In the genomic region with DNA sequence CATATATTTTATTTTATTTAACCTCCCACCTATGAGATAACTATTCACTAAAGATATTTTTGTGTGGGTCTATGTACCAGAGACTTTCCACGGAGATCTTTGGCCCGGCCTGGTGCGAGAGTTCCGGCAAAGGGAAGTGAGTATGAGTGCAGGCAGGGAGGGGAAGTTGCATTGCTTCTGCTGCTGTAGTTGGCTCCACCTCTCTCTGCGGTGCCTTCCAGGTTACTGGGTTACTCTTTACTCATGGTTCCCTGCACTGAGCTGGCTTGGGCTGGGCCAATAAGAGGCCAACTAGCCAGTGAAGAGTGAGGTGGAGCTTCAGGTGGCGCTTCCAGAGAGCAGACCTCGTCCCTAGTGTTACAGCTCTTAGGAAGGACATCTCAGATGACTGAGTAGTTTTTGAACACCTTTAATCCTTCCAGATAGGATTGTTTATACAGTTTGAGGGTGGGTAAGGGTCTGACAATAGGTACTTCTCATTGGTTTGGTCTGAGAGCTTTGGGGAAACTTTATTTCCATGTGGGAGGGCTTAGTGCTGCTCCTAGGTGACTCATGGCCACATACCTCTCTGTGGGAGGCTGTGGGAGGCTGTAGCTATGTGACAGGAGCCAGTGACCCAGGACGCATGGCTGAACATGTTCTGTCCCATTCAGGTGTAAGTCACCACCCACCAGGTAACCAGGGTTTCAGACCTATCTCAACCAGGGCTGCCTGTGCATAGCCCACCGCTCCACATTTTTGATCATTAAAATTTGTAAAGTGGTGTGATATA, we compare ENCODE assay signal across 23 mouse cellular contexts. TPM values are rescaled to one million over a fixed set of nuclear protein-coding genes. Genes with fewer than 3 reads are reported as not detected.
DNase-seq lines count a peak whose midpoint lies in the region; ATAC-seq and TF ChIP-seq lines count a peak whose summit lies in the region.
"Had no signal": no experiment of that assay in that cellular context is flagged by ENCODE, and none has a peak within 500 bp of the region (broad histone marks: within the 10 kb centered on the region; RNA-seq: fewer than 3 reads in every experiment).

No protein-coding gene starts in this region.

- no peaks in the 10 kb centered on the region for H3K36me3 ChIP-seq in liver, postnatal 0 days (replicated peaks; ENCODE audit: insufficient read depth, low read length)
- no peaks in the 10 kb centered on the region for H3K36me3 ChIP-seq in liver, embryonic 11.5 days (ENCODE audit: control insufficient read depth, insufficient read depth, low read length)
- no peaks in the 10 kb centered on the region for H3K36me3 ChIP-seq in intestine, embryonic 16.5 days (ENCODE audit: control insufficient read depth, insufficient read depth, low read length)
- H3K36me3 ChIP-seq in stomach, embryonic 15.5 days, result no peaks in the 10 kb centered on the region
- H3K36me3 ChIP-seq in forebrain, embryonic 12.5 days (replicated peaks), result no peaks in the 10 kb centered on the region
- H3K36me3 ChIP-seq: forebrain, embryonic 10.5 days; heart, embryonic 12.5 days had no signal

- no peaks in the 10 kb centered on the region for H3K4me1 ChIP-seq in liver, postnatal 0 days (ENCODE audit: insufficient read depth)
- H3K4me1 ChIP-seq in liver, embryonic 11.5 days (replicated peaks; ENCODE audit: control insufficient read depth, insufficient read depth, low read length), result no peaks in the 10 kb centered on the region
- no peaks in the 10 kb centered on the region for H3K4me1 ChIP-seq in intestine, embryonic 16.5 days (ENCODE audit: control insufficient read depth, insufficient read depth, low read length)
- H3K4me1 ChIP-seq in stomach, embryonic 15.5 days, result no peaks in the 10 kb centered on the region
- H3K4me1 ChIP-seq in forebrain, embryonic 12.5 days, result no peaks in the 10 kb centered on the region
- H3K4me1 ChIP-seq: forebrain, embryonic 10.5 days; heart, embryonic 12.5 days had no signal

- H3K27ac ChIP-seq in liver, postnatal 0 days (ENCODE audit: low read depth), result no peak overlapping the region
- H3K27ac ChIP-seq in liver, embryonic 11.5 days (ENCODE audit: low read depth, low read length), result no peak overlapping the region
- H3K27ac ChIP-seq in intestine, embryonic 16.5 days (ENCODE audit: low read length), result no peak overlapping the region
- H3K27ac ChIP-seq in stomach, embryonic 15.5 days, result no peak overlapping the region
- no peak overlapping the region for H3K27ac ChIP-seq in forebrain, embryonic 12.5 days
- H3K27ac ChIP-seq: forebrain, embryonic 10.5 days had no signal

- H3K27me3 ChIP-seq in liver, postnatal 0 days (ENCODE audit: insufficient read depth, low read length), result no peaks in the 10 kb centered on the region
- no peaks in the 10 kb centered on the region for H3K27me3 ChIP-seq in liver, embryonic 11.5 days (replicated peaks; ENCODE audit: control insufficient read depth, insufficient read depth, low read length)
- no peaks in the 10 kb centered on the region for H3K27me3 ChIP-seq in intestine, embryonic 16.5 days (replicated peaks; ENCODE audit: control insufficient read depth, insufficient read depth, low read length)
- H3K27me3 ChIP-seq in stomach, embryonic 15.5 days (replicated peaks), result no peaks in the 10 kb centered on the region
- H3K27me3 ChIP-seq in forebrain, embryonic 12.5 days, result no peaks in the 10 kb centered on the region
- H3K27me3 ChIP-seq: heart, embryonic 12.5 days had no signal

- H3K9ac ChIP-seq in liver, postnatal 0 days (replicated peaks), result no peak overlapping the region
- H3K9ac ChIP-seq in liver, embryonic 11.5 days (ENCODE audit: low read depth, low read length), result no peak overlapping the region
- H3K9ac ChIP-seq in intestine, embryonic 16.5 days (ENCODE audit: low read depth, low read length), result no peak overlapping the region
- H3K9ac ChIP-seq in stomach, embryonic 15.5 days, result no peak overlapping the region
- no peak overlapping the region for H3K9ac ChIP-seq in forebrain, embryonic 12.5 days
- H3K9ac ChIP-seq: heart, embryonic 12.5 days had no signal

- 40% methylated on average over 9 of the region's 9 CpGs for WGBS in liver, postnatal 0 days (ENCODE audit: insufficient replicate concordance)
- 60% methylated on average over 9 of the region's 9 CpGs for WGBS in liver, embryonic 11.5 days
- whole genome bisulfite sequencing in intestine, embryonic 16.5 days, result 67% methylated on average over 9 of the region's 9 CpGs
- 53% methylated on average over 9 of the region's 9 CpGs for WGBS in stomach, embryonic 15.5 days
- WGBS in forebrain, embryonic 12.5 days, result 83% methylated on average over 9 of the region's 9 CpGs

- DNase-seq in liver, postnatal 0 days, result peak; percentile 17
- DNase-seq in liver, embryonic 11.5 days (ENCODE audit: low spot score), result no peak
- peak; percentile 25 for DNase-seq in R1 (ENCODE audit: low read depth, low spot score)
- no peak for DNase-seq in thymus, postnatal 10 days (ENCODE audit: low spot score in 2 of 2)
- no peak for DNase-seq in layer of hippocampus, postnatal 25 days (ENCODE audit: extremely low spot score in 1 of 2, low spot score in 1 of 2)
- DNase-seq: cerebellum, adult 11 months; cerebellum, postnatal 36 days; gastrocnemius, postnatal 36 days; heart, postnatal 4 days; right cerebral cortex, adult 18-20 months; thymus, adult 2 months had no signal

- no peak for TF ChIP-seq EP300 in liver, postnatal 0 days (IDR thresholded peaks at IDR 0.05; ENCODE audit: low read depth)

- no peak overlapping the region for H3K4me3 ChIP-seq in liver, postnatal 0 days (ENCODE audit: low read depth, low read length)
- no peak overlapping the region for H3K4me3 ChIP-seq in liver, embryonic 11.5 days (ENCODE audit: low read depth, low read length)
- no peak overlapping the region for H3K4me3 ChIP-seq in intestine, embryonic 16.5 days (ENCODE audit: low read length)
- no peak overlapping the region for H3K4me3 ChIP-seq in stomach, embryonic 15.5 days (replicated peaks)
- no peak overlapping the region for H3K4me3 ChIP-seq in forebrain, embryonic 12.5 days (replicated peaks)
- H3K4me3 ChIP-seq: forebrain, embryonic 10.5 days; heart, embryonic 12.5 days had no signal

- H3K9me3 ChIP-seq in liver, postnatal 0 days (ENCODE audit: low read length), result no peaks in the 10 kb centered on the region
- no peaks in the 10 kb centered on the region for H3K9me3 ChIP-seq in liver, embryonic 11.5 days (ENCODE audit: control insufficient read depth, low read length)
- H3K9me3 ChIP-seq in intestine, embryonic 16.5 days (ENCODE audit: control insufficient read depth, low read length), result no peaks in the 10 kb centered on the region
- no peaks in the 10 kb centered on the region for H3K9me3 ChIP-seq in stomach, embryonic 15.5 days
- H3K9me3 ChIP-seq in forebrain, embryonic 12.5 days, result no peaks in the 10 kb centered on the region
- H3K9me3 ChIP-seq: forebrain, embryonic 10.5 days; heart, embryonic 12.5 days had no signal

- H3K4me2 ChIP-seq in liver, postnatal 0 days (ENCODE audit: low read depth, low read length), result no peak overlapping the region
- no peak overlapping the region for H3K4me2 ChIP-seq in liver, embryonic 11.5 days
- H3K4me2 ChIP-seq in intestine, embryonic 16.5 days (ENCODE audit: low read depth, low read length), result no peak overlapping the region
- H3K4me2 ChIP-seq in stomach, embryonic 15.5 days, result no peak overlapping the region; the same call in 1 of the 2 replicates
- H3K4me2 ChIP-seq in forebrain, embryonic 12.5 days, result no peak overlapping the region
- H3K4me2 ChIP-seq: heart, embryonic 12.5 days; midbrain, embryonic 11.5 days had no signal

- peak; percentile 51; the same call in 1 of the 2 replicates for ATAC-seq in liver, postnatal 0 days
- no peak for ATAC-seq in liver, embryonic 11.5 days (replicated peaks; ENCODE audit: low FRiP score)
- peak; percentile 94 for ATAC-seq in intestine, embryonic 16.5 days
- ATAC-seq in stomach, embryonic 15.5 days (ENCODE audit: insufficient read depth, low FRiP score, low read depth), result peak; percentile 81
- ATAC-seq in forebrain, embryonic 12.5 days (ENCODE audit: low FRiP score), result no peak
- ATAC-seq: CD4-positive, CD25-positive, alpha-beta regulatory T cell, adult 4 months; inflammation-experienced regulatory T-cells, adult 6 months had no signal

- TF ChIP-seq CTCF in liver, postnatal 0 days (IDR thresholded peaks at IDR 0.05; ENCODE audit: low read depth), result no peak

RNA-seq across cellular contexts. Expression of gene Fam162b, which starts 18.9 kb away (rescaled TPM):
- polyA plus RNA-seq in liver, postnatal 0 days (2015; fragmentation: Nextera tagmentation; extraction: Ambion mirVana), result not detected in 2 replicates
- polyA plus RNA-seq in liver, embryonic 11.5 days (2014; fragmentation: Nextera tagmentation; extraction: Ambion mirVana), result 1.2 TPM in 2 replicates
- 7.7 and 10.5 TPM in 2 replicates for polyA plus RNA-seq in intestine, embryonic 16.5 days (2015; fragmentation: Nextera tagmentation; extraction: Ambion mirVana)
- polyA plus RNA-seq in stomach, embryonic 15.5 days (2015; fragmentation: Nextera tagmentation; extraction: Ambion mirVana), result 30.6 and 32.0 TPM in 2 replicates
- total RNA-seq in layer of hippocampus, postnatal 25 days (2021), result not detected
- polyA plus RNA-seq in forebrain, embryonic 12.5 days (2016; fragmentation: Nextera tagmentation; extraction: Ambion mirVana), result 1.3 and 3.7 TPM in 2 replicates
- total RNA-seq: gastrocnemius, postnatal 36 days; heart, postnatal 4 days had no signal
- polyA plus RNA-seq: CD4-positive, CD25-positive, alpha-beta regulatory T cell, adult 4 months; heart, embryonic 12.5 days; inflammation-experienced regulatory T-cells, adult 6 months; limb, embryonic 11.5 days; liver, embryonic 16.5 days; thymus, adult 2 months had no signal

RNA-seq across cellular contexts. Expression of gene Gprc6a, which starts 59.9 kb away (rescaled TPM):
- 0.05 TPM in 1 of 2 replicates, not detected in the other for polyA plus RNA-seq in liver, postnatal 0 days (2015; fragmentation: Nextera tagmentation; extraction: Ambion mirVana)
- not detected in 2 replicates for polyA plus RNA-seq in liver, embryonic 11.5 days (2014; fragmentation: Nextera tagmentation; extraction: Ambion mirVana)
- polyA plus RNA-seq in intestine, embryonic 16.5 days (2015; fragmentation: Nextera tagmentation; extraction: Ambion mirVana), result not detected in 2 replicates
- 0.05 and 0.10 TPM in 2 replicates for polyA plus RNA-seq in stomach, embryonic 15.5 days (2015; fragmentation: Nextera tagmentation; extraction: Ambion mirVana)
- total RNA-seq in layer of hippocampus, postnatal 25 days (2021), result not detected
- not detected in 2 replicates for polyA plus RNA-seq in forebrain, embryonic 12.5 days (2016; fragmentation: Nextera tagmentation; extraction: Ambion mirVana)
- total RNA-seq: gastrocnemius, postnatal 36 days; heart, postnatal 4 days had no signal
- polyA plus RNA-seq: CD4-positive, CD25-positive, alpha-beta regulatory T cell, adult 4 months; embryonic facial prominence, embryonic 14.5 days; heart, embryonic 12.5 days; inflammation-experienced regulatory T-cells, adult 6 months; large intestine, adult 2 months; limb, embryonic 11.5 days had no signal

Comparison
In these comparisons a context has a peak if more than half of its experiments do, and no peak if none do; other contexts are left out.
1. ATAC-seq: peak in liver, postnatal 0 days (single experiment), intestine, embryonic 16.5 days (single experiment) and stomach, embryonic 15.5 days (single experiment); none in liver, embryonic 11.5 days (single experiment) and forebrain, embryonic 12.5 days (single experiment).
2. DNase-seq: peak in liver, postnatal 0 days (single experiment) and R1 (single experiment); none in liver, embryonic 11.5 days (single experiment), thymus, postnatal 10 days (0 of 2) and layer of hippocampus, postnatal 25 days (0 of 2).